Mouse (Mus musculus) liver, adult 2 months (tissue): ENCODE measurements around the gene Zfp618.

Experiments used
- CTCF ChIP-seq: fragments of 200-500 bp; IDR thresholded peaks from 2 replicates; pipeline ENCODE4 v1.5.1; 2011; ENCODE audit warnings: low read depth, low read length, control low read depth
- POLR2A ChIP-seq: fragments of 200-500 bp; IDR thresholded peaks from 2 replicates; pipeline ENCODE4 v1.6.1; 2011; ENCODE audit warnings: low read length, control low read depth; ENCODE audit not compliant: insufficient read depth; ENCODE audit errors: extremely low read depth

DNA sequence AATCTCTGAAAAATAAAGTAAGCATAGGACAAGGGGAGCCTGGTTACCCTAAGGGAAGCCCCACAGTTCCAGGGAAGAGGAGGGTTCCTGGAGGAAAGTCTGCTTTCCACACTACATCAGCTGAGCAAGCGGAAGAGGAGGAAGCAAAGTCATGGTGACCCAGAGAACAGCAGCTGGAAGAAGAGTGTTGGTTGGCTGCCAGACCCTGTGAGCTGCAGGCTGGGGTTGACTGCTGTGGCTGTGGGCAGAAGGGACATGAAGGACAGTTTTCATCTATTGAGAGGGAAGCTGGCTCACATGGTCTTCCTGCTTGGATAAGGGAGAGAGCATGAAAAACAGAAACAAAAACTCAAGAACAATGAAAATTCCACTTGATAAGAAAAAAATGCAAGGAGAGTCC, 132.2 kb downstream of the Zfp618 start:
- TF ChIP-seq CTCF (no peak), POLR2A (no peak)
